Mouse (Mus musculus): ENCODE data around the gene Rp2. TPM values are rescaled to one million over a fixed set of nuclear protein-coding genes. Genes with fewer than 3 reads are reported as not detected.
"Not testable (repeated sequence)": the region's sequence is repeated elsewhere in the genome, so short reads cannot be mapped to it uniquely, and the experiment has no call there.

Rp2 gene
- polyA plus RNA-seq, 1 experiment from 2014 or later: 22.7 TPM

DNA sequence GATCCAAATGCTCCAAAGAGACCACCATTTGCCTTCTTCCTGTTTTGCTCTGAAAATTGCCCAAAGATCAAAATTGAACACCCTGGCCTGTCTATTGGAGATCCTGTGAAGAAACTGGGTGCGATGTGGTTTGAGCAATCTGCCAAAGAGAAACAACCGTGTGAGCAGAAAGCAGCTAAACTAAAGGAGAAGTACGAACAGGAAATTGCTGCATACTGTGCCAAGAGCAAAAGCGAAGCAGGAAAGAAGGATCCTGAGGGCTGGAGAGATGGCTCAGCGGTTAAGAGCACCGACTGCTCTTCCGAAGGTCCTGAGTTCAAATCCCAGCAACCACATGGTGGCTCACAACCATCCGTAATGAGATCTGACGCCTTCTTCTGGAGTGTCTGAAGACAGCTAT, 27.7 kb downstream of the Rp2 start:
- H3K4me3 ChIP-seq (replicated peaks); H3K27me3 ChIP-seq; ATAC-seq (ENCODE audit: low FRiP score); H3K9me3 ChIP-seq; H3K27ac ChIP-seq; H3K9ac ChIP-seq; H3K4me1 ChIP-seq; H3K36me3 ChIP-seq (replicated peaks); H3K4me2 ChIP-seq: not testable (repeated sequence)
- 96% methylated on average over 9 of the region's 9 CpGs for WGBS

DNA sequence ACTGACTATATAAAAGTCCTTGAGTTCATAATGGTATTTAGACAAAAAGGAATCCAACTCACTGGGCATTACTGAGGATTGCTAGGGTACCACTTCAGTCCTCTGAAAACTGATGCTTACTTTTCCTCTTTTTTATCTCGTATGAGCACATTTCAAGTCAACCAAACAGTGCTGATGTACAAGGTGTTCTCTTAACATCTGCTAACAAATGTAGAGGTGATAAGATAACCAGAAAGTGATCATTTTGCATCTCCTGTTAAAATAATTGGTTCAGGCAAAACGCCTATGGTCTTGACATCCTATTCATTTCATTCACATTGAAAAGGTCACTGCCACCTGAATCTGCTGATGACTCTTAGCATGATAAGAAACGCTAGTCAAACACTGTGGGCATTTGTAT, 28.7 kb downstream of the Rp2 start:
- no peak for ATAC-seq (ENCODE audit: low FRiP score)
- whole genome bisulfite sequencing: 77% methylated on average over 3 of the region's 3 CpGs
- H3K4me2 ChIP-seq: no peak overlapping the region

DNA sequence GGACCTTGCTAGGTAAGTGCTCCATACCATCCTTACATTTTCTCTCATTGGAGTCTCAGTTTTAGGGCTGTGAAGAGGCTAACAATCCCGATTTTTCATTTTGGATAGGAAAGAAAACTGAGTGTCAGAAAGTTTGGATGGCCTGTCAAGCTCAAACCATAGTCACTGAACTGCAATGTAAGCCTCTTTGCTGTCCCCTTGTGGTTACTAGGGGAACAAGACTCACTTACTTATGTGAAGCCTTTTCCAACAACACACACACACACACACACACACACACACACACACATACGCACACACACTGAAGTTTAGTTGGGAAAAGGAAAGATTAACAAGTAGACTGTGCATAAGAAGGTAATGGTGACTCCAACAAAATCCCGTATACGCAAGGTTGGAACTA, 39.8 kb downstream of the Rp2 start:
- Histone ChIP-seq H3K9ac (no peak overlapping the region), H3K4me3 (replicated peaks) (no peak overlapping the region), H3K4me2 (no peak overlapping the region), H3K9me3 (no peaks in the 10 kb centered on the region), H3K27ac (no peak overlapping the region), H3K36me3 (replicated peaks) (no peaks in the 10 kb centered on the region), H3K4me1 (no peaks in the 10 kb centered on the region), H3K27me3 (no peaks in the 10 kb centered on the region)
- WGBS: 73% methylated on average over 4 of the region's 4 CpGs
- no peak for ATAC-seq (ENCODE audit: low FRiP score)

More for the DNA sequence above, 28.7 kb downstream of the Rp2 start:
- no peaks in the 10 kb centered on the region for H3K4me1 ChIP-seq
- H3K9ac ChIP-seq: no peak overlapping the region
- H3K27ac ChIP-seq: no peak overlapping the region
- H3K9me3 ChIP-seq: no peaks in the 10 kb centered on the region
- H3K4me3 ChIP-seq (replicated peaks): no peak overlapping the region
- no peaks in the 10 kb centered on the region for H3K36me3 ChIP-seq (replicated peaks)
- no peaks in the 10 kb centered on the region for H3K27me3 ChIP-seq

DNA sequence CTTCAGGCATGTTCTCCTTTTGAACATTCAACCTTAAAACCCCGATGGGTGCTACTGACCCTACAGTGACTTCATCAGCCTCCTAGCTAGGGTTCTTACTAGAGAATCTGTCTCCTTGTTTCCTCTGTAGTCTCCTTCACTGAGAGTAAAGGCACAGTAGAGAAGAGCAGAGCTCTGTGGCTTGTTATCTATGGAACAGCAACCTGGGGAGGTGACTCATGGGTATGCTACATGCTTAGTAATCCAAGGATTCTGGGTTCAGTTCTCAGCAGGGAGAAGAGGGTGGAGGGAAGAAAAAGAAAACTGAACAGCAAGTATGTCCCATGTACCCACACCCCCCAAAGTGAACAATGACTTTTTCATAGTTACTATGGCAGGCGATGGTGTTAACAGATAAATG, 42.6 kb downstream of the Rp2 start:
- Histone ChIP-seq H3K9ac (no peak overlapping the region), H3K36me3 (replicated peaks) (no peaks in the 10 kb centered on the region), H3K4me2 (no peak overlapping the region), H3K27ac (no peak overlapping the region), H3K4me1 (no peaks in the 10 kb centered on the region), H3K4me3 (replicated peaks) (no peak overlapping the region), H3K9me3 (no peaks in the 10 kb centered on the region), H3K27me3 (no peaks in the 10 kb centered on the region)
- no peak for ATAC-seq (ENCODE audit: low FRiP score)
- 92% methylated on average over 2 of the region's 2 CpGs for WGBS

DNA sequence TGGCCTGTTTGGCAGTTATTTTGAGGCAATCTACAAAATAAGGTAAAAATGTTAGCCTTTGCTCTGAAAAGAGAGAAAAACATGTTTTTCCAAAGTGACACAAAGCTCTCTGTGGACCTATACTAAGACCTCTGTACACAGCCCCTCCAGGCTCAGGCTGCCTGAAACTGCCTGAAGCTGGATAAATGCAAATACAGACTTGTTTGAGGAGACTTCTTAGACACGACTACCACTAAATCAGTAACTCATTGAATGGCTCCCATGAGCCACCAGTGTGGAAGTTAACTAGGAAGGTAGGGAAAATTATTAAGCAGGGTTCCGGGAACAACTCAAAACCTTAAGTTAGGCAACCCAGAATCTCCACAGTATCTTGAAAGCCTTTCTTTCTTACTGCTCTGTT, 43.4 kb downstream of the Rp2 start:
- no peak overlapping the region for H3K27ac ChIP-seq
- no peak overlapping the region for H3K9ac ChIP-seq
- H3K27me3 ChIP-seq: no peaks in the 10 kb centered on the region
- no peak overlapping the region for H3K4me3 ChIP-seq (replicated peaks)
- ATAC-seq (ENCODE audit: low FRiP score): no peak
- no peaks in the 10 kb centered on the region for H3K36me3 ChIP-seq (replicated peaks)
- H3K4me1 ChIP-seq: no peaks in the 10 kb centered on the region
- no peaks in the 10 kb centered on the region for H3K9me3 ChIP-seq
- no peak overlapping the region for H3K4me2 ChIP-seq
- 80% methylated on average over 2 of the region's 2 CpGs for WGBS

DNA sequence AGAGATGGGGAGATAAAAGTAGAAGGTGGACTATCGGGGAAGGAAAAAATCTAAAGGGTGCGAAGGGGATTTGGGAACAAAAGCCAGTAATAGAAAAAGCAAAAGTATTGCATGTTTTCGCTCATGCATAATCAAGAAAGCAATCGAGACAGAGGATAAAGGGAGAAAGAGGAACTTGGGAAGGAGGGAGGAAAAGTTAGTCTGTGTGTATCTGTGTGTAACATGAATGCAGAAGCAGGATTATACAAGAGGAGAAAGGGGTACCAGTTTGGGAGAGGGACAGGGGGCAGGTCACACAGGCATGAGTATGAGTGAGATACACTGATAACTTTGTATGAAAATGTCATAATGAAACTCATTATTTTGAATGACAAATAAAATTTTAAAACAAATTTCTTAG, 47.1 kb downstream of the Rp2 start:
- H3K4me3 ChIP-seq (replicated peaks): no peak overlapping the region

DNA sequence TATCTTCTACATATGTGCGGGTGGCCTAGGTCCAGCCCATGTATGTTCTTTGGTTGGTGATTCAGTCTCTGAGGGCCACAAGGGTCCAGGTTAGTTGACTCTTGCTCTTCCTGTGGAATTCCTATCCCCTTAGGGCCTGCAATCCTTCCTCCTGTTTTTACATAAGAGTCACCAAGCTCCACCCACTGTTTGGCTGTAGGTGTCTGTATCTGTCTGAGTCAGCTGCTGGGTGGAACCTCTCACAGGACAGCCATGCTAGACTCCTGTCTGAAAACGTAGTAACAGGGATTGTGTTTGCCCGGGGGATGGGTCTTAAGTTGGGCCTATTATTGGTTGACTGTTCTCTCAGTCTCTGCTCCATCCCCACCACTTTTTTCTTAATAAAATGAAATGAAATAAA, 47.9 kb downstream of the Rp2 start:
- no peak overlapping the region for H3K9ac ChIP-seq
- ATAC-seq (ENCODE audit: low FRiP score): no peak
- H3K4me3 ChIP-seq (replicated peaks): no peak overlapping the region
- WGBS: 78% methylated on average over 3 of the region's 3 CpGs
- H3K36me3 ChIP-seq (replicated peaks): no peaks in the 10 kb centered on the region
- no peaks in the 10 kb centered on the region for H3K27me3 ChIP-seq
- no peak overlapping the region for H3K27ac ChIP-seq
- H3K9me3 ChIP-seq: no peaks in the 10 kb centered on the region
- no peaks in the 10 kb centered on the region for H3K4me1 ChIP-seq
- no peak overlapping the region for H3K4me2 ChIP-seq

More for the DNA sequence above, 47.1 kb downstream of the Rp2 start:
- WGBS: 78% methylated on average over 4 of the region's 4 CpGs
- Histone ChIP-seq H3K27me3 (no peaks in the 10 kb centered on the region), H3K4me1 (no peaks in the 10 kb centered on the region), H3K9ac (no peak overlapping the region), H3K27ac (no peak overlapping the region), H3K36me3 (replicated peaks) (no peaks in the 10 kb centered on the region), H3K4me2 (no peak overlapping the region), H3K9me3 (no peaks in the 10 kb centered on the region)
- ATAC-seq (ENCODE audit: low FRiP score): no peak

DNA sequence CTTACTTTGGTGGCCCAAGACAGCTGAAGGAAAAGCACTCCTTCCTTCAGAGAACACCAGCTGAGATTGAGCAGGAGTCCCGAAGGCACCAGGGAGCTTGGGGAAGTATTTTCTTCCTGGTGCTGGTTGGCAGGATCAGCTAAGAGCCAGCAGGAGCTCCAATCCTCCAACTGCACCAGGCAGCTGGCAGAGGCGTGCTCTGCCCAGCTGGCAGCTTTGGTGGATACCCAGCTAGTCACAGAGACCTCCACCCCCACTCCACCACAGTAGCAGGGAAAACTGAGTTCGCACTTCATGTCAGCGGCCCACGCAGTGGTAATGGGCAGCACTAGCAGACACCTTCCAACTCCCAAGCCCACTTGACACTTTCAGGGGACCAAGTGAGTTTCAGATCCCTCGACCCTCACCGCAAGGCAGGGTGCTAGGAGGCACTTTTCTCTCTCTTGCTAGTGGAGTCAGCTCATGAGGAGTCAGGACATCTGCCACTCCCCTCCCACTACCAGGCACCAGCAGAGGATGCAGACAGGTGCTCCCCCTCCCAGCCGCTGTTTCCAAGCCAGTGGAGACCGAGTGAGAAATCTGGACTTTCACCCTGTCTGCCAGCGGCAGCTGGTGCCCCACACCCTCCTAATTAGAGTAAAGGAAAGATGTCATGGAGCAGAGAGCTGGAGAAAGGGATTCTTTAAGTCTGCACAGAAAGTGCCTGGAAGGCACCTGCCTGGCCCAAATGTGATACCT, 50.8 kb downstream of the Rp2 start:
- 64% methylated on average over 10 of the region's 10 CpGs for WGBS
- Histone ChIP-seq H3K9ac (no peak overlapping the region), H3K4me1 (no peaks in the 10 kb centered on the region), H3K27me3 (no peaks in the 10 kb centered on the region), H3K4me3 (replicated peaks) (no peak overlapping the region), H3K27ac (no peak overlapping the region), H3K4me2 (no peak overlapping the region), H3K9me3 (no peaks in the 10 kb centered on the region), H3K36me3 (replicated peaks) (no peaks in the 10 kb centered on the region)
- ATAC-seq (ENCODE audit: low FRiP score): no peak

DNA sequence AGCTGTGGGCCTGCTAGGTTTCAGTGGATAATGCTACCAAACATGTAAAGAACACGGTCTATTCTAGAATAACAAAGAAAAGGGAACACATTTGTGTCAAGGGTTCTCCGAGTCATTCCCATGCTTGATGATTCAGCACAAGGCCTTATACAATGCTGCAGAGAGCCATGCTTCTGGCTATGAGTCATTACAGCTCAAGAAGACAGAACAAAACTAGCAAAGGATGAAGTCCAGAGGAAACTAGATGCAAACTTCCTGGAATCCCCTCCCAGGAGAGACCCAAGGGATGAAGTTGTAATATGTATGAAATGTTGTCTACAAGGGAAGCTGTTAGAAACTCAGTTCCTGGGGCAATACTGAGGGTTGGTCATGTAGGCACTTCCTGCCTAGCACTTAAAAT, 54.2 kb downstream of the Rp2 start:
- no peak for ATAC-seq (ENCODE audit: low FRiP score)
- Histone ChIP-seq H3K9ac (no peak overlapping the region), H3K4me2 (no peak overlapping the region), H3K9me3 (no peaks in the 10 kb centered on the region), H3K4me1 (no peaks in the 10 kb centered on the region), H3K27me3 (no peaks in the 10 kb centered on the region), H3K36me3 (replicated peaks) (no peaks in the 10 kb centered on the region), H3K27ac (no peak overlapping the region), H3K4me3 (replicated peaks) (no peak overlapping the region)
- WGBS: 87% methylated on average over 2 of the region's 2 CpGs

DNA sequence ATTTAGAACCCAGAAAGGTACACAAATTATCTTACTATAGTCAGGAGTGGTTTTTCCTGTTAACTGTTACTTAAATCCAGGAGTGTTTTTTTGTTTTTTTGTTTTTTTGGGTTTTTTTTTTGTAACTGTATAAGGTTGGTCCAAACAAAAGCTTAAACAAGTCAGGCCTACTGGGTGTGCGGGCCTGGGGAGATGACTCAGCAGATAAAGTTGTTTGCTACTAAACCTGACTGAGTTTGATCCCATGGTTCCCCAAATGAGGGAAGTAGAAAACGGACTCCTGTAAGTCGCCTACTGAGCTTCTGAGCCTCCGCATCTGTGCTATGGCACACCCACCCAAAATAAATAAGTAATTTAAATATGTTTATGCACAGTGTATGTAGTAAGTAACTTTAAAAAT, 55.3 kb downstream of the Rp2 start:
- no peaks in the 10 kb centered on the region for H3K9me3 ChIP-seq

DNA sequence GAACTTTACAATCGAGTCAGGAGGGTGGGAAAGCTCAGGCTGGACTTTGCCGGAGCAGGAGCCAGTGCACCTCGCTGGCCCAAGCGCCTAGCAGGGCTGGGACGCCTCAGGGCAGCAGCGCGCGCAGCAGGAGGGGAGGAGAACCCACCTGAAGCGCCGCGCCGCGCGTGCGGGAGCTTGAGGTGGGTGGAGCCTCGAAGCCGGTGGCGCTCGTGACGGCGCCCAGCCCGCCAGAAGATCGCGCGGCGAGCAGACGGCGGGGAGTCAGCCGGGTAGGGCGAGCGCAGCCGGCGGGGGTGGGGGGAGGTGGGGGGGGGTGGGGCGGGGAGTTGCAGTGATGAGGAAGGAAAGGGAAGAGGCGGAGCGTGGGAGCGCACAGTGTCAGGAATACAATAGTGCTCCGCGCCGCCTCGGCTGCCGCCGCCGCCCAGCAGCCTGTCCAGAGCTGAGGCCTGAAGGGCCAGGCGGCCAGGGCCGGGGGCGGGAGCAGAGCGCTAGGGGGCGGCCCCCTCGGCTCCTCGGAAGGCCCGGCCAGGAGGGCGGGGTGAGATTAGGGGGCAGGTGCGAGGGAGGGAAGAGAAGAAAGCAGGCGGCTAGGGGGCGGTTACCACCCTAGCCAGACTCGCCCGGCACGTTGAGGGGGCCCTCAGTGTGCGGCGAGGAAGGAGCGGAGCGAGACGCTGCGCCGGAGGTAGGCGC, 61.0 kb downstream of the Rp2 start, which contains the start of gene Jade3:
Jade3 (plus strand) TSS at position 549 of the 699 bp plus-strand sequence.
- Histone ChIP-seq H3K9ac (peak within 1 kb of the TSS; percentile 74), H3K4me3 (replicated peaks) (peak within 1 kb of the TSS; percentile 63), H3K4me1 (peaks cover 5% of the 10 kb centered on the region; the same call in 1 of the 2 replicates), H3K27me3 (no peaks in the 10 kb centered on the region), H3K27ac (peak within 1 kb of the TSS; percentile 87), H3K36me3 (replicated peaks) (0 out of 2 replicates have a peak, but pooled peaks cover 3% of the 10 kb centered on the region), H3K9me3 (no peaks in the 10 kb centered on the region), H3K4me2 (peak within 1 kb of the TSS; percentile 53)
- ATAC-seq (ENCODE audit: low FRiP score): peak; percentile 96
- 23% methylated on average over 44 of the region's 67 CpGs for WGBS

More for the DNA sequence above, 55.3 kb downstream of the Rp2 start:
- H3K4me1 ChIP-seq: no peaks in the 10 kb centered on the region
- H3K9ac ChIP-seq: no peak overlapping the region
- no peak overlapping the region for H3K4me2 ChIP-seq
- no peak overlapping the region for H3K27ac ChIP-seq
- no peaks in the 10 kb centered on the region for H3K27me3 ChIP-seq
- no peak for ATAC-seq (ENCODE audit: low FRiP score)
- no peak overlapping the region for H3K4me3 ChIP-seq (replicated peaks)
- H3K36me3 ChIP-seq (replicated peaks): no peaks in the 10 kb centered on the region
- WGBS: 94% methylated on average over 4 of the region's 4 CpGs

DNA sequence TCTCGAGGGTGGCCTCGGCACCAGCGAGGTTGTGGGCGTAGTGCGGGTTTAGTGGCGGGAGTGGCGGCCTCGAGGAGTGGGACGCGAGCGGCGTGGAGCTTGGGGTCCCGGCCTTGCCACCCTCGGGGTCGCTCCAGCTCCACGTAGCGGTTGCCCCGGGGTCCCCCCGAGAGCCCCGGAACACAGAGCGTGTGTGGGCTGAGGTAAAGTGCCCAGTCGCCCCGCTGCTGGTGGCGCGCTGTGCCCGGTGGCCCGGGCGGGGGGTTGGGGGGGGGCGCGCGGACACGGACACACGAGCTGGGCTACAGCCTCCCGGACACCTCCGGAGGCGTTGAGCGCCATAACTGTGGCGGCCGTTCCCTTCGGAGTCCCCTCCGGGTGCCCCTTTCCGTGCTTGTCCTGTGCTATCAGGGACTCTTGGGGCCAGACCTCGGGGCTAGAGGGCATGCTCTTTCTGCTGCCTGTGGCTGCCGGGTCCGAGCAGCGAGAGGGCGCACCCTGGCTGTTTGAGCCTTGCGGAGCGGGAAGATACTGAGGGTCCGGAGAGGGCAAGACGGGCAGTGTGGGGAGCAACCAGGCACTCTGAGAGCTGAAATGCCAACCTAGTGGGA, 61.7 kb downstream of the Rp2 start:
- H3K27ac ChIP-seq: peak overlapping the region; percentile 87
- peak overlapping the region; percentile 53 for H3K4me2 ChIP-seq
- H3K36me3 ChIP-seq (replicated peaks): 0 out of 2 replicates have a peak, but pooled peaks cover 3% of the 10 kb centered on the region
- no peaks in the 10 kb centered on the region for H3K9me3 ChIP-seq
- H3K9ac ChIP-seq: peak overlapping the region; percentile 74
- no peak; the same call in 1 of the 2 replicates for ATAC-seq (ENCODE audit: low FRiP score)
- peak overlapping the region; percentile 63 for H3K4me3 ChIP-seq (replicated peaks)
- no peaks in the 10 kb centered on the region for H3K27me3 ChIP-seq
- peaks cover 5% of the 10 kb centered on the region; the same call in 1 of the 2 replicates for H3K4me1 ChIP-seq
- 20% methylated on average over 37 of the region's 51 CpGs for WGBS

Measured in forebrain, embryonic 12.5 days (tissue).